Mouse (Mus musculus) hematopoietic stem cell, adult 5-6 weeks (primary cell): ENCODE measurements around the gene Ifit1bl1. TPM values are rescaled to one million over a fixed set of nuclear protein-coding genes. Genes with fewer than 3 reads are reported as not detected.
A peak's percentile ranks its signal among the peaks of the same experiment; 100 is the strongest.
"Not testable (repeated sequence)": the region's sequence is repeated elsewhere in the genome, so short reads cannot be mapped to it uniquely, and the experiment has no call there.

Experiments
- ATAC-seq, 2 experiments: fragments of 125-278 bp in 1 of 2; replicated peaks in 1 of 2; 2 replicates each; pipeline ENCODE4 v1.8.0; 2016 to 2017; ENCODE audit warnings: inconsistent platforms in 2 of 2, mild to moderate bottlenecking in 2 of 2, moderate number of reproducible peaks in 2 of 2, low read depth in 1 of 2, moderate TSS enrichment in 1 of 2; ENCODE audit not compliant: low FRiP score in 2 of 2, poor library complexity in 2 of 2, severe bottlenecking in 2 of 2, insufficient read depth in 1 of 2, low TSS enrichment in 1 of 2
- total RNA-seq: library from RNA; stranded (forward); fragments of 172-1452, 232-1000 nt; gene quantifications from 2 replicates; pipeline ENCODE4 v1.2.3, GENCODE M21; 2017

The Ifit1bl1 gene
- 2.6 and 3.6 TPM in 2 replicates for total RNA-seq

DNA sequence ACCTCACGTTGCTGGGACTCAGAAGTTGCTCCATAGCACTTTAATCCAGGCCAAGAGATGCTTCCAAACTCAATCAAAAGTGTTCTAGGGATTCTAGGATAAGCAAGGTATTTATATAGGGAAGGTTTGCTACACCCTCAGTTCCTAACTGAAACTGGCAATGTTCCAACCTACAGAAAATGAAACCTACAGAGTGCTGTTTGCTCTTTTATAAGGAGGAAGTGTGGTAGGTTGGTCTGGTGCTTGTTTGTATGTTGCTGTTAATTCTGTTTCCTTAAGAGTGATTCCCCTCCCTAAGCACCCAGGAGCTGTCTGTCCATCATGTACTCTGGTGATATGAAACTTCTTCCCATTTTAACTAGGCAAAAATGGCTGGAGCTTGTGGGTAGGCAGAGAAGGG lies at the start of gene Ifit1bl1:
Gene Ifit1bl1, minus strand, starts transcription at position 69 of the 400 bp plus-strand sequence.
- ATAC-seq: peak; percentile 31 to 48; a peak in 1 of 4 replicates

DNA sequence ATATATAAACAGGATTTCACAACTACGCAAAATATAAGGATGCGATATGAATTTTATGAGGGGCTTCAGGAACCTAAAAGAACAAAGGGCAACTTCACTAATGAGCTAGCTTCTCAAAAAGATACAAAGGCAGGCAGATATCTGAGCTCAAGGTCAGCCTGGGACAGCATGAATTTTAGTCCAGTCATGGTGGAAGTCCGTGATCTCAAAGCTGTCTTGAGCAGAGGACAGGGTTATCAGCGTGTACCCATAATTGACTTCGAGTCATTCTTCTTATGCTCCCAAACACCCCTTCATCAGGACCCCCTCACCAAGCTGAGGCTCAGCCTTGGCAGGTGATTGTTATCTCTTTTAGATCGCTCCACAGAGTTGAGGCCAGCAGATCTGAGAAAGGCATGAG lies 49.2 kb upstream of the Ifit1bl1 start:
- ATAC-seq: no peak

DNA sequence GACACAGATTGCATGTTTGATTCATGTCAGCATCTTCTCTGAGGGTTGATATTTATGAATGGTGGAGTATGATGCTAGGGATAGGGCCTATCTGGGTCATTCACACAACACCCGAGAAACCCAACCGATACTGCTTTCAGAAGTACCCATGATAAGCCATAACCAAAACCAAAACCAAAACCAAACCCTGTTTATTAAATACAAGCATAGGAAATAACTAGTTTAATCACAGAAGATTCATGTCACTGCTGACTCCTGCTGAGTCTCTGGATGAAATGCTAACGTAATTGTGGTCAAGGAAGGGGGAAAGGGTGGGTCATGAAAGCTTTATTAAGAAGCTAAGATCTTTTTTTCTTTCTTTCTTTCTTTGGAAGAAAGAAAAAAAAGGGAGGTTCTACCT lies 48.5 kb upstream of the Ifit1bl1 start:
- no peak for ATAC-seq

DNA sequence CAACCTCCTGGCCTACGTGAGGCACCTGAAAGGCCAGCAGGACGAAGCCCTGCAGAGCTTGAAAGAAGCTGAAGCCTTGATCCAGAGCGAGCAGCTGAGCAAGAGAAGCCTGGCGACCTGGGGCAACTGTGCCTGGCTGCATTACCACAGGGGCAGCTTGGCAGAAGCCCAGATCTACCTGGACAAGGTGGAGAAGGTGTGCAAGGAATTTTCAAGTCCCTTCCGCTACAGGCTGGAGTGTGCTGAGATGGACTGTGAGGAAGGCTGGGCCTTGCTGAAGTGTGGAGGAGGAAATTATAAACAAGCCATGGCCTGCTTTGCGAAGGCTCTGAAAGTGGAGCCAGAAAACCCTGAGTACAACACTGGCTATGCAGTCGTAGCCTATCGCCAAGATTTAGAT lies 45.9 kb upstream of the Ifit1bl1 start:
- not testable (repeated sequence) for ATAC-seq

DNA sequence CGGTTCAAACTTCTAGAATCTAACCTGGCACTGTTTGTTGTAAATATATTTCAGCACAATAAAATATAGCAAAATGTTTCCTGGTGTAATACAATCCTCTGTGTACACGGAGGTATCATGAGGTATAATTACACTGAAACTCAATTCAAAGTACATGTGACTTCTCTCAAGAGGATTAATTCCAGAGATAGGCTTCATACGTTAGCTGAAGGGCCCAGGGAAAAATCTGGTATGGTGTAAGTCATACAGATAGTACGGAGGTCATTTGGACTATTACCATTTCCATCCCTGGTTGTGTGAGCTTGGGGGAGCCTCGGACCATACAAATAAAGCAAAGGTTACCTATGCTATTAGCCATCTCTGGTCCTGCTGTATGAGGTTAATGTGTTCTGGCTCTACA lies 40.9 kb upstream of the Ifit1bl1 start:
- ATAC-seq: no peak

DNA sequence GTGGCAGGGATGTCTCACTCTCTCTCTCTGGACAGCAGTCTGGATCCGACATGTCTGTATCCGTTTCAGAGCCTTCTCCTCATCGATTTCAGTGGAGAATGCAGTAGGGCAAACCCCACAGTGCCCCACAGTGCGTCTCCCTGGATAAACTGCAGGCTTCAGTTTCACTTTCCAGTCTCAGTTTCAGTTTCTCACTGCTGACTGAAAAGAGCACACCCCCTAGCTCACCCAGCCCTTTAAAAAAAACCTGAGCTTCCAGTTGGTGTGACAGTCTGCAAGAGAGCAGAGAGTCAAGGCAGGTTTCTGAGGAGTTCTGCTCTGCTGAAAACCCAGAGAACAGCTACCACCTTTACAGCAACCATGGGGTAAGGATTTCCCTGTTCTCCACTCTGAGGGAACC lies 38.9 kb upstream of the Ifit1bl1 start, which contains the start of the genes Ifit1bl2 and Ifit1:
Gene Ifit1bl2, minus strand, starts transcription at position 121 of the 400 bp plus-strand sequence.
Gene Ifit1, plus strand, starts transcription at position 249 of the 400 bp plus-strand sequence.
- peak; percentile 92 to 93 for ATAC-seq

DNA sequence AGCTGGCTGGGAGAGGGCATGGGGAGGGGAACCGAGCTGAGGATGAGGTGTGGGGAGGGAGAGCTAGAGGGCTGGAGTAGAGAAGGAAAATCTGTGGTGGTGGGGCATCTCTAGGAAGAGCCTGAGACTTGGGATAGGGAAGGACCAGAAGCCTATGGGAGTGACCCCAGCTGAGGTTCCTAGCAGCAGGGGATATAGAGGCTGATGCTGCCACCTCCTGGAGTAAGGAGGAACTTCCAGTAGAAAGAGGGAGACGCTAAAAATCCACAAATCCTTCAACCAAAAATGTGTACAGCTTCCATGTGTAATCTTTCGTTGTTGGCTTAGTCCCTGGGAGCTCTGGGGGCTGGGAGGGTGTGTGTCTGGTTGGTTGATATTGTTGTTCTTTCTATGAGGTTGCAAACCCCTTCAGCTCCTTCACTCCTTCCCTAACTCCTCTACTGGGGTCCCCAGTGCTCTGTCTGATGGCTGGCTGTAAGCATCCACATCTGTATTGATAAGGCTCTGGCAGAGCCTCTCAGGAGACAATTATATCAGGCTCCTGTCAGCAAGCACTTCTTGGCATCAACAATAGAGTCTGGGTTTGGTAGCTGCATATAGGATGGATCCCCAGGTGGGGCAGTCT lies 35.3 kb upstream of the Ifit1bl1 start:
- peak; percentile 48 to 52; a peak in 1 of 4 replicates for ATAC-seq

DNA sequence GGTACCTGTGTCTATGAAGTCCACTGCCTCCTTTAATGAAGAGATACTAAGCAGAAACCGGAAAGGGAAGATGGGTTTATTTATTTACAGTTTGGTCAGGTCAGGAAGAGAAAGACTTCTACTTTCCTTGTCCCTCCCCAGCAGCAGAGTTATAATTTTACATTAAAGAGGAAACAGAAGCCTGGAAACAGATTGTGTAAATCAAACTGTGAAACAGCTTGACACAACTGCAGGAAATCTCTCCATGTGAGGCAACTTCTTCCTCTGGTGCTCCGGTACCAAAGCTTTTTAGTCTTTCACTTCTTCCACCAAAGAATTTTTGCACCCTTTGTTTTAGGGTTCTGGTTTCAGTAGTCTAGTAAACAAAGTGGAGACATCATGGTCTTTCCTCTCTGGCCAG lies 31.7 kb upstream of the Ifit1bl1 start:
- ATAC-seq: peak in 1 of 2 experiments; percentile 75; a peak in 1 of 4 replicates

DNA sequence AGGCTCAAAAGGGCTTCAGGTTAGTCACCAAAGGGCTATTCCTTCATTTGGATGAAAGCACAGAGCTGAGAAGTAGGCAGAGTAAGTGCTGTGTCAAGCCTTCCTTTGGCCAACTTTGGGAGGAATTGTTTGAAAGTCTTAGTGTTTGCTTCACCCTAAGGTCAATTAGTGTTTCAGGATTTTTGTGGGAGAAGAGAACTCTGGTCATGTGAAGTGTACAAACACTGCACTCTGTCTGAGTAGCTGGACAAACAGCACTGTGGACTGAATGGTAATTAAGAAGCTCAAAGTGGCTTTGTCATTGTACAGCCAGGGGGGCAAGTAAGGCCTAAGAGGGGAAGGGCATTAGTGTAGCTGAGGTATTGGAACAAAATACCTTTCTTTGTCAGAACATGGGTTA lies 29.7 kb upstream of the Ifit1bl1 start:
- no peak for ATAC-seq

DNA sequence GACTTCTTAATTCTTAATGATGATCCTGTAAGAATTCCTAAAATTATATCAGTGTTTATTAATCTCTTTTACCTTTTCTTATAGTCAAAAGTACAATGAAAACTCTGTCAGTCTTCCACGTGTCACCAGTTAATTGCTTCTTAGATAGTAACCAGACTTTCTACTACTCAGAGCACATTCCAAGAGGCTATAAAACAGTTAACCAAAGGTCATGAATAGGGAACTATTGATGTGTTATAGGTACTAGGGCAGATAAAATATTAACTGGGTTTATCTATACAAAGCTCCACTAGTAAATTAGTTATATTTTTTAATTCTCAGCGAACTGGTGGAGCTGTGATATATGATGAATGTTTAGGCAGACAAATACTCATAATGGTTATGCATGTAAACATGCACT lies 25.7 kb upstream of the Ifit1bl1 start:
- no peak for ATAC-seq

DNA sequence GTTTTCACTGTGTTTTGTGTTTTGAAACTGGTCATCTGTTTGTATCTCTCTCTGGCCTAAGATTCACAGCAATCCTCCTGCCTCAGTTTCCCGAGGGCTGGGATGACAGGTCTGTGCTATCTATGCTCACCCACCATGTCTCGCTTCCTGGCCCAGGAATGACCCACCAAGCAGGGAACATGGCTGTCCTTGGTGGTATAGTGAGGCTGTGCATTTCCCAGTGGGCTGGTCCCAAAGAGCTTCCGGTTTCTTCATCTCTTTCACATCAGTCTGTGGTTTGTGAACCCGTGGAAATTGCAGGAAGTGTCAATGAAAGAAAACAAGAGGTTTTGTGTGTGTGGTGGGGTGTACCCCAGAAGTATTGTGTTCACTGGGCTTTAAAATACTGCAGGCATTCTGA lies 22.9 kb upstream of the Ifit1bl1 start:
- peak in 1 of 2 experiments; percentile 66; a peak in 1 of 4 replicates for ATAC-seq

DNA sequence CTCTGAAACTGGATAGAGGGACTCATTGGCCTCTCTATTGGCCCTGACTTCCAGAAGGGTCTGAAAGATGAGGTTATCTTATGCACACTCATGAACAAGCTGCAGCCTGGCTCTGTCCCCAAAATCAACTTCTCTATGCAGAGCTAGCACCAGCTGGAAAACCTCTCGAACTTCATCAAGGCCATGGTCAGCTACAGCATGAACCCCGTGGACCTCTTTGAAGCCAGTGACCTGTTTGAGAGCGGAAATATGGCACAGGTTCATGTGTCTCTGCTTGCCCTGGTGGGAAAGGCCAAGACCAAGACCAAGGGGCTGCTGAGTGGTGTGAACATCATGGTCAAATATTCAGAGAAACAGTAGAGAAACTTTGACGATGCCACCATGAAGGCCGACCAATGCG lies 22.0 kb upstream of the Ifit1bl1 start:
- ATAC-seq: no peak

DNA sequence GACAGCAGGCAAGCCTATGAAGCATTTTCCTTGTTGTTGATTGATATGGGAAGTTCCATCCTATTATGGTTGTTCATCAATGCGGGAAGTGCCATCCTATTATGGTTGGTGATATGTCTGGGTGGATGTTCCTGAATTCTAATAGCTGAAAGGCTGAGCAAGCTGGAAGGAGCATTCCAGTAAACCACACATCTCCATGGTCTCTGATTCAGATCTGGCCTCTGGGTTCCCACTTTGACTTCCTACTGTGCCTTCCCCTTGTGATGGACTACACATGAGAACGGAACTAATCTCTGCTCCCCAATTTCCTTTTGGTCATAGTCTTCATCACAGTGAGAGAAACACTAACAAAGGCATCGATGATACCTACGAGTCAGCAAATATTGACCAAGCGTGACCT lies 19.1 kb upstream of the Ifit1bl1 start:
- ATAC-seq: no peak

DNA sequence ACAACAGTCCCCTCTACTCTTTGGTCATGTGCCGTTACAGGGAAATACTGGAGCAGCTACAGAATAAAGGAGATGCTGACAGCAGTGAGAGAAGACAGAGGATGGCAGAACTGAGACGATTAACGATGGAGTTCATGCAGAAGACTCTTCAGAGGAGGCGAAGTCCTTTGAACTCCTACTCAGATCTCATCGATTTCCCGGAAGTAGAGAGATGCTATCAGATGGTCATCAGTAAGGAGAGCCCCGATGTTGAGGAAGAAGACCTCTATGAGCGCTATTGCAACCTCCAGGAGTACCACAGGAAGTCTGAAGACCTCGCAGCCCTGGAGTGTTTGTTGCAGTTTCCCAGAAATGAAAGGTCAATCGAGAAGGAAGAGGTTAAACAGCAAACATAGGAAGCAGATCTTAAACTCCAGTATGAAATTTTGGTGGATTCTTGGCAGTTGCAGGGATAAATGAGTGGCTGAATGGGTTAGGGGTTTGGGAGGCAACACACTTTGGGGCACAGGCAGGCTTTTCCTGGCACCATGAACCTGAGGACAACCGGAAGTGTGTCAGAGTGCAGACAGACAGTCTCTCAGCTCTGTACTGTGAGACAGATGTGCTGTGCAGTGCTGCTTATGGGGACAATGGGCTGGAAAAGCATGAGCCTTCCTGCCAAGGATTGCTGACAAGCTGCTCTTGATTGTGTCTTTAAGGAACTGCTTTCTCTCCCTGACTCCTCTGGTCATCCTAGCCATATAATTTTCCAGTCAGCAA lies 10.7 kb upstream of the Ifit1bl1 start:
- not testable (repeated sequence) for ATAC-seq

DNA sequence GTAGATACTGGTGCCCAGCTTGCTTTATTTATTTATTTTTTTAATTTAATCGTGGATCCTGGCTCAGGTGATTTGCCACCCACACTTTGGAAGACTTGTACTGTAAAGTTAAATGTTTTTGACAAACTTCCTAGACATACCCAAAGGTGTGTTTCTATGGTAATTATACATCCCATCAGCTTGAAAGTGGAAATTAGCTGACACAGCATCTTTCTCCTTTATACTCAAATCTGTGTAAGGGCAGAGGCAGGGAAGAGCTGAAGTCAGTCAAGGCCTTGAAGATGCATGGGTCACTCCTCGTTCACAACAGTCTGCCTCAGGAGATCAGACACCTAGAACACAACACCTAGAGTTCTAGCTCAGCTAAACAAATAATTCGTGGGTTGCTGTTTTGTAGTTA lies 8.4 kb upstream of the Ifit1bl1 start:
- ATAC-seq: not testable (repeated sequence)

DNA sequence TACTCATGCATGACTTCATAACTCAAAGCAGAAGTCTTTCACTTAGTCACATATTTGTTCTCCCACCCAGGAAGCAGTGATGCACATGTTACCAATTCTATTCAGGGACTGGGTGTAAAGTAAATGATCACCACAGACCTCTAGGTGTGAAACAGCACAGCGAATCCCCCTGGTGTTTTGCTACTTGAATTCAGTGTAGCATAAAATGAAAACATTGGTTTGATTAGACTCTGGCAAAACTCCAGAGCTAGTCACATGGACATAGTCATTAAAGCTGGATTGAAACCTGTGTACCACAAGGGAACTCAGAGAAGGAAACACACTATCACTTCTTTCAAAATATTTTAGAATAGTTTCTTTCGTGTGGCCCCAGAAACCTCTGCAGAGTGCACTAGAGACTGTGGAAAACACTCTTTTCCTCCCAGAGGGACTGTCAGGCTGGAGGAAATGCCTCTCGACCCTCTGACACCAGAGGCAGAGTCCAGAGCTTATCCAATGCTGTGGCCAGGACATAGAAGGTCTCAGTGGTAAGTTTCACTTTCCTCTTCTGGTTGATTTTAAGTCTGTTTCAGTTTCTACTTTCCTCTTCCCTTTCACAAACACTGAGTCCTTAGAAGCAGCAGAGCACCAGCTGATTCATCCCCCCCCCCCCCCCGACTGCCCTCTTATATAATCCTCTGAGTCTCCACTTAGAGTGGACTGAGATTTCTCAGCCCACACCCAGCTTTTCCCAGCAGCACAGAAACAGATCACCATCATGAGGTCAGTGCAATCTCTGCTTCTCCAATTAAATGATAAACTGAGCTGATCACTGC lies 5.7 kb upstream of the Ifit1bl1 start, which contains the start of gene Ifit3b:
Gene Ifit3b, plus strand, starts transcription at position 734 of the 815 bp plus-strand sequence.
- ATAC-seq: peak; percentile 86 to 89

DNA sequence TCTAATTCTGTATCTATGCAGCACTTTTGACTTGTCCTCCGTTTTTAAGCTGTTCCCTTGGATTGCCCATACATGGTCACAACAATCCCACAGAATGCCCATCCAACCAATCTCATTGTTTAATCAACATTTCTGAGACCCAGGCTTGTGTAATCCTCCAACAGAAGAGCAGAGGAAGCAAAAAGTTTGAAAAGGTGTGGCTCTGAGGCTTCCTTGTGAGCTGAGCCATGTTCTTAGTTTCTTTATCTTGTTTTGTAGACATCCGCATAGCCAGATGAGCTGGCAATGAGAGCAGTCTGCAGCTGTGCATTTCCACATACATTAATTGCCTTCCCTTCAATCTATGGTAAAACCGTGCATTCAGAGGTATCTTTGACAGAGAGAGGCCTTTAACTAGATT lies 3.7 kb upstream of the Ifit1bl1 start:
- no peak for ATAC-seq

DNA sequence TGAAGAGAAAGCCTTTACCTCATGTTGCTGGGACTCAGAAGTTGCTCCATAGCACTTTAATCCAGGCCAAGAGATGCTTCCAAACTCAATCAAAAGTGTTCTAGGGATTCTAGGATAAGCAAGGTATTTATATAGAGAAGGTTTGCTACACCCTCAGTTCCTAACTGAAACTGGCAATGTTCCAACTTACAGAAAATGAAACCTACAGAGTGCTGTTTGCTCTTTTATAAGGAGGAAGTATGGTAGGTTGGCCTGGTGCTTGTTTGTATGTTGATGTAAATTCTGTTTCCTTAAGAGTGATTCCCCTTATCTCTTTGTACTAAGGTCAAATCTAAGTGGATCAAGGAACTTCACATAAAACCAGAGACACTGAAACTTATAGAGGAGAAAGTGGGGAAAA lies 2.5 kb downstream of the Ifit1bl1 start:
- peak in 1 of 2 experiments; percentile 24; a peak in 1 of 4 replicates for ATAC-seq
